Mouse (Mus musculus) layer of hippocampus, adult 18-20 months (tissue): ENCODE data around the gene Olfr907. TPM values are rescaled to one million over a fixed set of nuclear protein-coding genes. Genes with fewer than 3 reads are reported as not detected.

Experiments
- DNase-seq, 2 experiments: peaks; one replicate each; pipeline ENCODE4 v3.0.0; 2022; ENCODE audit warnings: low spot score in 2 of 2
- long read RNA-seq: library from polyadenylated mRNA; stranded (forward); transcript quantifications from one replicate; pipeline ENCODE4 v2.0.0, GENCODE M21; 2021
- total RNA-seq, 2 experiments: library from RNA; stranded (reverse); gene quantifications; 2 replicates each; pipeline ENCODE4 v1.2.3; 2021

Gene Olfr907
- not detected for total RNA-seq
- long read RNA-seq: 0 reads

GRCm38 (mm10) chr9:38495501-38495900 is at the start of gene Olfr907:
Gene Olfr907, plus strand, starts transcription at chr9:38495801.
- DNase-seq: no peak

GRCm38 (mm10) chr9:38447352-38447751 is 48.2 kb upstream of the Olfr907 start, which contains the start of gene Olfr902:
Gene Olfr902, plus strand, starts transcription at chr9:38447652.
- no peak for DNase-seq

- no peak for DNase-seq
Measured at GRCm38 (mm10) chr9:38462844-38463243, 32.8 kb upstream of the Olfr907 start, which contains the start of gene Olfr904. Gene Olfr904, plus strand, starts transcription at chr9:38463144.

DNA sequence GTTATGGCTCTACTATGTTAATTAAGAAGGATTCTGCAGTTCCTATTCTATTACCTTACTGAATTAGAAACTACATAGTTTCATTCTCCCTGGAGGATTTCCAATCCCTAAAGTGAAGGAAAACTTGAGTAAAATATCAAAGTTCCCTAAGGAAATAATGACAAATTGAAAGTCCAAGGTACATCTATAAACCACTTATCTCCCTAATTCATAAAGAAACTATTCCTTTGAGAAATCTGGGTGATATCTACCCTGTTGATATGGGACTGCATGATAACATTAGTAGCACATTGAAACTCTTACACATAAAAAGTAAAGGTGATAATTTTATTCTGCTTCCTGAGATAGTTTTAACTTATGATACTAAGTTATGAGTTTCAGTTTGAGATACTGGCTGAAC is 24.8 kb upstream of the Olfr907 start, which contains the start of gene Olfr905:
Gene Olfr905 (plus strand): TSS at position 301 of the 400 bp plus-strand sequence.
- DNase-seq: no peak

DNA sequence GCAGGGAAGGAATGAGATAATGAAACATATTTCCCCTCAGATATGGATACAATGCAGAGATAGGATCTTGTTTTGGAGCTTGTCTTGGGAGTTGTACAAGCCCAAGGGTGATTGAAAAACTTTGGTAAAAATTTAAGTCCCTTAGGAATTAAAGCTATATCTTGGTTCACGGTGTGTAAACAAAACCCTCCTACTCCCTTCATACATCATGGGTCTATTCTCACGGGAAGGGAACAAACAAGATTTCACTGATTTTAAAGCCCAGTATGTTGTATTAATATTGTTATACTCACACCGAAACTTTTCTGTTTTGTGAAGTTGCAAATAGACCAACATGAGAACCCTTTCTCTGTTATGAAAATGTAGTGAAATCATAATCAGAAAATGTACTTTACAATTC is 8.8 kb upstream of the Olfr907 start, which contains the start of gene Olfr906:
Gene Olfr906 (plus strand): TSS at position 301 of the 400 bp plus-strand sequence.
- DNase-seq: no peak

- no peak for DNase-seq
Measured at GRCm38 (mm10) chr9:38512353-38512752, 16.8 kb downstream of the Olfr907 start.

GRCm38 (mm10) chr9:38521280-38521679 is 25.7 kb downstream of the Olfr907 start, which contains the start of gene Olfr911-ps1:
Gene Olfr911-ps1, plus strand, starts transcription at chr9:38521580.
- DNase-seq: no peak

DNA sequence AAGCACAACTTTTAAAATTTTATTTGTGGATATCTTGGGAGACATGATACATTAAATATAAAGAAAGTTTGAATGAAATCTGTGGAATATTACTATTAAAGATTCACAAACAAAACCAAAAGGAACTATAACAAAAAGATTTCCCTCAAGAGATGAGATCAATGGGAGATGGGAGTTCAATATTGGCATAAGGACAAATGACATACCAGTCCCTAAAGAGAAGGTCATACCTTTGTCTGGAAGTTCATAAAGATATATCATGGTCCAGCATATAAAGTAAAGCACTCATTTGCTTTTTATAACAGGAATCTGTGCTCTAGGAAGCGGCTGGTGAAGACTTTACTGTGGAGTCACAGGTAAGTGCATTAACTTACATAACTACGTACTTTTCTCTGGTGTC is 41.9 kb downstream of the Olfr907 start, which contains the start of gene Olfr910:
Gene Olfr910 (plus strand): TSS at position 301 of the 400 bp plus-strand sequence.
- no peak for DNase-seq

Other genes starting within 250 kb of the Olfr907 start
- gene Olfr143, start 243.0 kb upstream of the Olfr907 start, total RNA-seq: not detected
- not detected for gene Olfr895, start 227.9 kb upstream of the Olfr907 start, total RNA-seq
- not detected for gene Olfr896-ps1, start 204.7 kb upstream of the Olfr907 start, total RNA-seq
- not detected for gene Olfr25, start 166.7 kb upstream of the Olfr907 start, total RNA-seq
- gene Olfr898, start 147.4 kb upstream of the Olfr907 start, total RNA-seq: not detected
- gene Olfr250, start 128.9 kb upstream of the Olfr907 start, total RNA-seq: not detected
- not detected for gene Olfr251, start 118.7 kb upstream of the Olfr907 start, total RNA-seq
- not detected for gene Olfr147, start 94.1 kb upstream of the Olfr907 start, total RNA-seq
- not detected for gene Olfr901, start 66.3 kb upstream of the Olfr907 start, total RNA-seq
- gene Olfr902, start 48.1 kb upstream of the Olfr907 start, total RNA-seq: not detected
- not detected for gene Olfr904, start 32.7 kb upstream of the Olfr907 start, total RNA-seq
- gene Olfr905, start 24.7 kb upstream of the Olfr907 start, total RNA-seq: not detected
- gene Olfr906, start 8.7 kb upstream of the Olfr907 start, total RNA-seq: not detected
- not detected for gene Olfr911-ps1, start 25.8 kb downstream of the Olfr907 start, total RNA-seq
- gene Olfr910, start 42.0 kb downstream of the Olfr907 start, total RNA-seq: not detected
- gene Olfr912, start 84.4 kb downstream of the Olfr907 start, total RNA-seq: not detected
- not detected for gene Olfr913, start 97.0 kb downstream of the Olfr907 start, total RNA-seq
- not detected for gene Olfr914, start 109.3 kb downstream of the Olfr907 start, total RNA-seq
- gene Olfr916, start 164.1 kb downstream of the Olfr907 start, total RNA-seq: not detected
- not detected for gene Olfr917, start 170.0 kb downstream of the Olfr907 start, total RNA-seq
- gene Olfr918, start 178.8 kb downstream of the Olfr907 start, total RNA-seq: not detected
- not detected for gene Olfr919, start 207.9 kb downstream of the Olfr907 start, total RNA-seq
- gene Vwa5a, start 222.5 kb downstream of the Olfr907 start, total RNA-seq: 10 to 100 TPM; 13.4 to 14.6 TPM